Mouse (Mus musculus) forebrain, embryonic 11.5 days (tissue): ENCODE data around the gene Ftl1. TPM values are rescaled to one million over a fixed set of nuclear protein-coding genes. Genes with fewer than 3 reads are reported as not detected.
A peak's percentile ranks its signal among the peaks of the same experiment; 100 is the strongest.

ENCODE experiments used
- ATAC-seq: fragments of 200-750 bp; cut with Nextera tagmentation; replicated peaks from 2 replicates; pipeline ENCODE4 v1.8.0; 2017; ENCODE audit warnings: moderate TSS enrichment; ENCODE audit not compliant: low FRiP score
- DNase-seq: peaks from one replicate; pipeline ENCODE4 v3.0.0-alpha.2; 2017; ENCODE audit warnings: low spot score
- H3K27ac ChIP-seq: fragments of 300-500 bp; sonication (generic); 2 replicates; pipeline ENCODE4 v1.5.1; 2014; ENCODE audit warnings: low read depth, low read length
- H3K27me3 ChIP-seq: fragments of 300-500 bp; sonication (generic); 2 replicates; pipeline ENCODE4 v1.6.1; 2014; ENCODE audit warnings: mild to moderate bottlenecking, low read length, mixed read lengths; ENCODE audit not compliant: control insufficient read depth, insufficient read depth
- H3K36me3 ChIP-seq: fragments of 300-500 bp; sonication (generic); 2 replicates; pipeline ENCODE4 v1.6.1; 2014; ENCODE audit warnings: mild to moderate bottlenecking, low read length, moderate library complexity, mixed read lengths; ENCODE audit not compliant: control insufficient read depth, insufficient read depth
- H3K4me1 ChIP-seq: fragments of 300-500 bp; sonication (generic); replicated peaks from 2 replicates; pipeline ENCODE4 v1.6.1; 2014; ENCODE audit warnings: low read length, mixed read lengths; ENCODE audit not compliant: control insufficient read depth, insufficient read depth
- H3K4me2 ChIP-seq: fragments of 300-500 bp; sonication (generic); 2 replicates; pipeline ENCODE4 v1.6.1; 2014; ENCODE audit warnings: low read depth, mild to moderate bottlenecking, low read length, moderate library complexity, mixed read lengths; ENCODE audit not compliant: severe bottlenecking
- H3K4me3 ChIP-seq: fragments of 300-500 bp; sonication (generic); 2 replicates; pipeline ENCODE4 v1.5.1; 2014; ENCODE audit warnings: low read depth, low read length
- H3K9ac ChIP-seq: fragments of 300-500 bp; sonication (generic); 2 replicates; pipeline ENCODE4 v1.6.1; 2014; ENCODE audit warnings: low read length
- H3K9me3 ChIP-seq: fragments of 300-500 bp; sonication (generic); 2 replicates; pipeline ENCODE4 v1.6.1; 2016; ENCODE audit warnings: low read length, mixed read lengths; ENCODE audit not compliant: control insufficient read depth
- WGBS: fragments of 180-500 bp; shearing (Covaris S2); extraction: QIAGEN DNeasy Blood & Tissue Kit; methylation state at CpG from one replicate; pipeline ENCODE4 v1.1.7; 2014; 5-methylcytosine and 5-hydroxymethylcytosine counted together
- polyA plus RNA-seq: library from polyadenylated mRNA; unstranded; fragments of >200 nt; fragmentation: Nextera tagmentation; extraction: Ambion mirVana; gene quantifications from 2 replicates; pipeline ENCODE4 v1.2.1, GENCODE M21; 2014

Ftl1 gene
- polyA plus RNA-seq, 1 experiment from 2014 or later, result 4,947 TPM

GRCm38 (mm10) chr7:45454971-45455370 lies 4.7 kb downstream of the Ftl1 start:
- no peaks in the 10 kb centered on the region; the same call in 1 of the 2 replicates for H3K4me1 ChIP-seq
- H3K36me3 ChIP-seq, result peaks cover 3% of the 10 kb centered on the region; the same call in 1 of the 2 replicates
- WGBS, result 84% methylated on average over 15 of the region's 15 CpGs

GRCm38 (mm10) chr7:45451344-45451982 lies 8.2 kb downstream of the Ftl1 start:
- DNase-seq, result peak; percentile 90
- ATAC-seq, result peak; percentile 71
- Histone ChIP-seq H3K9ac (no peak overlapping the region), H3K4me1 (no peaks in the 10 kb centered on the region), H3K9me3 (no peaks in the 10 kb centered on the region), H3K4me2 (no peak overlapping the region), H3K4me3 (no peak overlapping the region), H3K36me3 (no peaks in the 10 kb centered on the region), H3K27ac (no peak overlapping the region), H3K27me3 (no peaks in the 10 kb centered on the region)
- WGBS, result 52% methylated on average over 23 of the region's 23 CpGs

More at GRCm38 (mm10) chr7:45454971-45455370, 4.7 kb downstream of the Ftl1 start:
- no peak for DNase-seq
- Histone ChIP-seq H3K9me3 (no peaks in the 10 kb centered on the region), H3K4me3 (no peak overlapping the region), H3K4me2 (no peak overlapping the region), H3K27me3 (no peaks in the 10 kb centered on the region), H3K27ac (no peak overlapping the region), H3K9ac (no peak overlapping the region)
- no peak for ATAC-seq

GRCm38 (mm10) chr7:45449974-45450373 lies 9.7 kb downstream of the Ftl1 start:
- DNase-seq, result no peak
- no peaks in the 10 kb centered on the region for H3K36me3 ChIP-seq
- ATAC-seq, result no peak
- H3K27me3 ChIP-seq, result no peaks in the 10 kb centered on the region
- no peaks in the 10 kb centered on the region for H3K4me1 ChIP-seq
- no peak overlapping the region for H3K9ac ChIP-seq
- no peak overlapping the region for H3K4me3 ChIP-seq
- no peak overlapping the region for H3K4me2 ChIP-seq
- 93% methylated on average over 1 of the region's 1 CpGs for WGBS
- H3K9me3 ChIP-seq, result no peaks in the 10 kb centered on the region
- H3K27ac ChIP-seq, result no peak overlapping the region

GRCm38 (mm10) chr7:45447325-45447990 lies 12.2 kb downstream of the Ftl1 start:
- DNase-seq, result no peak
- no peaks in the 10 kb centered on the region for H3K27me3 ChIP-seq
- H3K9me3 ChIP-seq, result no peaks in the 10 kb centered on the region
- H3K4me1 ChIP-seq, result no peaks in the 10 kb centered on the region
- WGBS, result 39% methylated on average over 11 of the region's 11 CpGs
- H3K27ac ChIP-seq, result no peak overlapping the region
- ATAC-seq, result no peak
- H3K4me2 ChIP-seq, result no peak overlapping the region
- no peak overlapping the region for H3K9ac ChIP-seq
- H3K4me3 ChIP-seq, result no peak overlapping the region
- H3K36me3 ChIP-seq, result no peaks in the 10 kb centered on the region; the same call in 1 of the 2 replicates

- Histone ChIP-seq H3K27ac (no peak overlapping the region), H3K4me2 (no peak overlapping the region), H3K9ac (no peak overlapping the region), H3K27me3 (no peaks in the 10 kb centered on the region), H3K4me3 (no peak overlapping the region), H3K9me3 (no peaks in the 10 kb centered on the region), H3K36me3 (no peaks in the 10 kb centered on the region; the same call in 1 of the 2 replicates), H3K4me1 (no peaks in the 10 kb centered on the region)
- no peak for ATAC-seq
- DNase-seq, result no peak
These were observed 13.1 kb downstream of the Ftl1 start for GRCm38 (mm10) chr7:45446589-45446988.

- Histone ChIP-seq H3K4me3 (no peak overlapping the region), H3K27me3 (no peaks in the 10 kb centered on the region), H3K36me3 (no peaks in the 10 kb centered on the region; the same call in 1 of the 2 replicates), H3K4me1 (no peaks in the 10 kb centered on the region), H3K4me2 (no peak overlapping the region), H3K27ac (no peak overlapping the region), H3K9me3 (no peaks in the 10 kb centered on the region), H3K9ac (no peak overlapping the region)
- WGBS, result 91% methylated on average over 22 of the region's 22 CpGs
- ATAC-seq (no peak), DNase-seq (no peak)
These were observed 15.9 kb downstream of the Ftl1 start for GRCm38 (mm10) chr7:45443526-45444420.

- WGBS, result 15% methylated on average over 19 of the region's 19 CpGs
- H3K9ac ChIP-seq, result no peak within 1 kb of the TSS
- no peak within 1 kb of the TSS for H3K4me3 ChIP-seq
- no peaks in the 10 kb centered on the region for H3K9me3 ChIP-seq
- no peak for DNase-seq
- ATAC-seq, result no peak
- H3K36me3 ChIP-seq, result no peaks in the 10 kb centered on the region
- H3K4me1 ChIP-seq, result peaks cover 16% of the 10 kb centered on the region
- H3K4me2 ChIP-seq, result no peak within 1 kb of the TSS
- no peaks in the 10 kb centered on the region for H3K27me3 ChIP-seq
- H3K27ac ChIP-seq, result no peak within 1 kb of the TSS
These were observed 22.0 kb downstream of the Ftl1 start, which contains the start of gene Ruvbl2 for GRCm38 (mm10) chr7:45437521-45438276. Ruvbl2 (minus strand) TSS chr7:45438096.

GRCm38 (mm10) chr7:45437046-45437445 lies 22.6 kb downstream of the Ftl1 start:
- ATAC-seq (no peak), DNase-seq (no peak)
- Histone ChIP-seq H3K27me3 (no peaks in the 10 kb centered on the region), H3K27ac (no peak overlapping the region), H3K4me1 (peaks cover 16% of the 10 kb centered on the region), H3K4me3 (no peak overlapping the region), H3K9me3 (no peaks in the 10 kb centered on the region), H3K9ac (no peak overlapping the region), H3K36me3 (no peaks in the 10 kb centered on the region), H3K4me2 (no peak overlapping the region)
- WGBS, result 23% methylated on average over 6 of the region's 6 CpGs
